Mouse (Mus musculus) mesoderm, embryonic 11.5 days (tissue): ENCODE measurements around the gene Epsti1.
"Not testable (repeated sequence)": the region's sequence is repeated elsewhere in the genome, so short reads cannot be mapped to it uniquely, and the experiment has no call there.

ENCODE experiments used
- DNase-seq: peaks from one replicate; pipeline ENCODE4 v3.0.0-alpha.2; 2012; ENCODE audit warnings: low read depth, low spot score

Gene Epsti1

DNA sequence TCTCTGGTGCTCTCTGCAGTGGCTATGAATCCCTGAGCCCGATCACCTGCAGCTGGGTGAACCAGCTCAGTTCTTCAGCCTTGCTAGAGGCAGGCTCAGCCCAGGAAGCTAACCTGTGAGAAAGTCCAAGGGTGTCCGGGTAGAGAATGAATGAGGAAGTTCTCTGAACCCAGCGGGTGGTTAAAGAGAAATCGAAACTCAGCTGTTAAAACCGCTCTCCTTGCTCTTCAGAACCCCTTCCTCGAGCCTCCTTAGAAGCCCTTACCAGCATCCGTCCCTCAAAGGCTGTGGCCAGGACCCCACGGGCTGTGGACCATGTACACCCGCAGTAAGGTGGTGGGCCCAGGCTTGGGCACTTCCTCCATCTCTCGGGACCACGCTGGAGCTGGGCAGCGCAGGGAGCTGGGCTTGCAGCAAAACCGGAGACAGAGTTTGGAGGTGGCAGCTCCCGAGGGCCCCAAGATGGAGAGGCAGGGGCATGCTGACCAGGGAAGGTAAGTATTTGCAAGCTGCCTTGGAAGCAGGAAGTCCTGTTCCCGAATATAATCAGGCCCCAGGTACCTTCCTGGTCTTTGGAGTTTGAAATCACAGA is at the start of gene Epsti1:
TSS of gene Epsti1 (plus strand) at position 69 of the 592 bp plus-strand sequence.
- DNase-seq: no peak

DNA sequence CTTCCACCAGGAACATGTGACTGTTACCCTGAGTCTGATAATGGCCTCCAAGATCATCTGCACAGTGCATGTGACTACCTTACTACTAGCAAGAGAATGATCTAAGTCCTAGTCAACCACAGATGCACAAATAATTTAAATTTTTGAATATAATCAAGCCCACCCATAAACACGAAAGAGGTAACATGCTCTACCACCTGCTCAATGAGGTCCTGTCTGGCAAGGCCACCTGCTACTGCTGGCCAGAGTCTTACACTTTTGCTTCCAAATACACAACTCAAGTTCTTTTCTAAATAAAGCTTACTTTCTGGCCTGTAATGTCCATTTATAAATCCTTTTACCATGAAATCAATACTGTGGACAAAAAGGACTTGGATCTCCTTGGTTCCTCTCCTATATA is 44.1 kb upstream of the Epsti1 start:
- no peak for DNase-seq

GRCm38 (mm10) chr14:77860841-77861560 is 43.0 kb upstream of the Epsti1 start:
- no peak for DNase-seq

GRCm38 (mm10) chr14:77864051-77864450 is 40.0 kb upstream of the Epsti1 start:
- no peak for DNase-seq

GRCm38 (mm10) chr14:77864510-77864909 is 39.5 kb upstream of the Epsti1 start:
- no peak for DNase-seq

DNA sequence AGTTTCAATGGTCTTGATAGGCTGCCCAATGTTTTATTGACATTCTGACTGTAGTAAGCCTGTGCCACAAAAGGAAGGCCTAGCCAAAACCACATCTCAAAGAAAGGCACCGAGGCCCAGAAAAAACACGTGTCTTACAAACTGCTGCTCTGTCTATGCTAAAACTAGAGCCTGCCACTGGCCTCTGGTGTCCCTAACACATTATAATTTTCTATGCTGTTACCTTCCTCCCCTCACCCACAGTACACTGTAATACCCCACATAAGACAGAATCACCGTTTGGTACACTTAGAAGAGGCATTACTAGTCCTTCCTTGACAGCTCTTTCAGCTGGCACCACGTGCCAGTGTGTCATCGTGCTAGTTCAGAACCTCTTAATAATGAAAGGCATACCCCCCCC is 36.4 kb upstream of the Epsti1 start:
- no peak for DNase-seq

GRCm38 (mm10) chr14:77870926-77871325 is 33.1 kb upstream of the Epsti1 start:
- no peak for DNase-seq

GRCm38 (mm10) chr14:77871380-77871975 is 32.6 kb upstream of the Epsti1 start:
- no peak for DNase-seq

GRCm38 (mm10) chr14:77874304-77875241 is 29.5 kb upstream of the Epsti1 start, which contains the start of gene Dnajc15:
TSS of gene Dnajc15 (minus strand) at chr14:77875125.
- DNase-seq: peak; percentile 86

GRCm38 (mm10) chr14:77876199-77876598 is 27.8 kb upstream of the Epsti1 start:
- no peak for DNase-seq

DNA sequence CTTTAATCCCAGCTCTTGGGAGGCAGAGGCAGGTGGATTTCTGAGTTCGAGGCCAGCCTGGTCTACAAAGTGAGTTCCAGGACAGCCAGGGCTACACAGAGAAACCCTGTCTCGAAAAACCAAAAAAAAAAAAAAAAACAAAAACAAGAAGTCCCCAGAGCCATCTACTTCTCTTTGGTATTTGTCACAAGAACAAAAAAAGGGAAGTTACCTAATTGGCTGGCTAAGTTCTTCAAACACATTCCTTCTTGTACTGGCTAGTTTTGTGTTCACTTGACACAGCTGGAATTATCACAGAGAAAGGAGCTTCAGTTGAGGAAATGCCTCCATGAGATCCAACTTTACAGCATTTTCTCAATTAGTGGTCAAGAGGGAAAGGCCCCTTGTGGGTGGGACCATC is 26.2 kb upstream of the Epsti1 start:
- DNase-seq: not testable (repeated sequence)

- no peak for DNase-seq
Measured at GRCm38 (mm10) chr14:77881998-77882397, 22.0 kb upstream of the Epsti1 start.

GRCm38 (mm10) chr14:77882669-77883068 is 21.4 kb upstream of the Epsti1 start:
- DNase-seq: no peak

DNA sequence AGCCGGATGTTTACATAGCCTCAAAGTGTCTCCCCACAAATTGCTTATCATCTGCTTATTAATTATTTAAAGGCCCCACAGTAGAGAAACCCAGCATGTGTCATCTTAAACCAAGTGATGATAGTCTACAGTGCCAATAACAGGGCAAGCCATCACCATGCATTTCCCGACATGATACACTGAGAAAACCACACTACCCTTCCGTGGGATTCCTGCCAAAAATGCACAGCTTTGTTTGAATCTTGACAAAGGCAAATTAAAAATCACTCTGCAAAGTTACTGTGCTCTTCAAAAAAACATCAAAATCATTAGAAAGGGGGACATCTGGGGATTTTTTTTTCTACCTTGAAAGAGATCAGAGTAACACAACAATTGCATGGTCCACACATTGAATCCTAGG is 17.7 kb upstream of the Epsti1 start:
- no peak for DNase-seq

DNA sequence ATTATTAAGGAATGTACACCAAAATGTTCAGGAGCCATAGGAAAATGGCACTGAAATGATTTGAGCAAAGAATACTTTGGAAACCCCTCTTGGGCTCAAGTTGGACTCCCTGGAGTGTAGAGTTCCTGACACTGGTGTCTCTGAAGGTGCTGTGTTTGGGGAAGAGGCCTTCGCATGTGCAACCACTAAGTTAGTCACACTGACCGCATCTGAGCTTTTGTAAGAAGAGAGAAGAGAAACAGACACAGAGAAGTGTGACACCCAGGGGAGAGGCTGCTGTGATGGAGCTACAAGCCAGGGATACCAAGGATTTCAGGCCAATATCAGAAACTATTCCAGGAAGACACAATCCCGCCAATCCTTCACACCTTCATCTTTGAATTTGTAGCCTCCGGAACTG is 17.1 kb upstream of the Epsti1 start:
- no peak for DNase-seq

DNA sequence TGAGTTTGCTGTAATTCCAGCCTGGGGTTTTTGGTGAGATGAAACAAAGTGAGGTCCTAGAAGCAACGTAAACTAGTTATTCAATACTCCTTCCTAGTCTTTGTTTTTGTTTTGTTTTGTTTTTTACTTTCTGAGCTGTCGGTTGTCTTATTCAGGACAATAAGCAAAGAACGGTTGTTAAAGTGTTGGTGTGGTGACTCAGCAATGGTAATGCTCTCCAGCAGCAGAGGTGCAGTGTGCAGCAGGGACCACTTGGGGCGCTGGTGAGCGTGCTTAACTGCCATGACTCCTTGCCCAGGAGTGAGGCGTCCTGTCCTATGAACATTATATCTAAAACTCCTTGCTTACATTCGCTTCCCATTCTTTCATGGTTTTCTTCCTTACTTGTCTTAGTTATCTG is 14.1 kb upstream of the Epsti1 start:
- no peak for DNase-seq

- peak; percentile 9 for DNase-seq
Measured at GRCm38 (mm10) chr14:77895951-77896350, 8.1 kb upstream of the Epsti1 start.

DNA sequence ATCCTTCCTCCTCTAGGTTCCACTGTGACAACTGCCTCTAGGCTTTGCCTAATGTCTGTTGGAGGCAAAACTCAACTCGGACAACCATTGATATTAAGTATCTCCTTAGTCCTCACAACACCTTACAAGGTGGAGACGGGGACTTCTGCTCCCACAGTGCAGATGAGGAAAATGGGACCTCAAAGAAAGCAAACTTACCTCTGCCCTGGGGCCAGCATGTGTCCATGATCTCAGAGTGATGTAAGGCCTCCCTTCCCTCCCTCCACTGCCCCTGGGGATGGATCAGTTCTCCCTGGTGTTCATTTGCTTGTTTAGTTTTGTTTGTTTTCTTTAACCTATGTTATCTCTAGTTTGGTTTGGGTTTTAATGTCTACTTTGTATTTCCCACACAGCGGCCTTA is 1.5 kb upstream of the Epsti1 start:
- no peak for DNase-seq

GRCm38 (mm10) chr14:77905466-77905865 is 1.4 kb downstream of the Epsti1 start:
- no peak for DNase-seq

- no peak for DNase-seq
Measured at GRCm38 (mm10) chr14:77906586-77906985, 2.5 kb downstream of the Epsti1 start.

GRCm38 (mm10) chr14:77915776-77916175 is 11.7 kb downstream of the Epsti1 start:
- no peak for DNase-seq

DNA sequence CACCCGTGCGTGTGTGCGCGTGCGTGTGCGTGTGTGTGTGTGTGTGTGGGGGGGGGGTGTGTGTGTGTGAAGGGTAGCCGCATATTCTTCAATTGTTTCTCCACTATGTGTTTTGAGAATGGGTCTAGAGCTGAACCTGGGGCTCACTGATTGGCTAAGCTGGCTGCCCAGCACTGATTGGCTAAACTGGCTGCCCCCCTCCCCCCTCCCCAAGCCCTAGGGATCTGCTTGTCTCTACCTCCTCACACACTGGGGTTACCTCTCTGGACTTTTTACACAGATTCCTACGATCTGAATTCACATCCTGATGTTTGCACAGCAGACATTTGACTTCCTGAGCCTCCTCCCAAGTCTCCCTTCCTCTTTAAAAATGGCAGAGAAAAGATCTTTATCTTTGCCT is 17.6 kb downstream of the Epsti1 start:
- no peak for DNase-seq
